Comparison of ENCODE assay signal across 19 mouse cellular contexts in genomic region chr6:114158811-114159210, GRCm38 (mm10). TPM values are rescaled to one million over a fixed set of nuclear protein-coding genes. Genes with fewer than 3 reads are reported as not detected.
DNase-seq lines count a peak whose midpoint lies in the region; ATAC-seq lines count a peak whose summit lies in the region.
"Had no signal": no experiment of that assay in that cellular context is flagged by ENCODE, and none has a peak within 500 bp of the region (broad histone marks: within the 10 kb centered on the region; RNA-seq: fewer than 3 reads in every experiment).

No protein-coding gene starts in this region.

- DNase-seq in brain, adult 2 months (ENCODE audit: low read depth, low spot score) = peak; percentile 41
- DNase-seq in cerebellum, adult 9-11 months = peak; percentile 34
- peak; percentile 65 for DNase-seq in layer of hippocampus, adult 9-11 months
- DNase-seq in thymus, postnatal 36 days = no peak
- DNase-seq in forebrain, embryonic 11.5 days (ENCODE audit: low spot score) = no peak
- DNase-seq: adrenal gland, postnatal 14 days; heart, adult 18-20 months; kidney, postnatal 25 days; lung, embryonic 14.5 days; retina, postnatal 1 day; thymus, adult 18-20 months had no signal

- ATAC-seq in hindbrain, embryonic 16.5 days = peak; percentile 83
- no peak for ATAC-seq in hindbrain, embryonic 12.5 days (ENCODE audit: low FRiP score)
- no peak for ATAC-seq in erythroblast, adult 5-6 weeks (replicated peaks; ENCODE audit: low FRiP score, poor library complexity, severe bottlenecking)
- no peak for ATAC-seq in forebrain, embryonic 11.5 days (replicated peaks; ENCODE audit: low FRiP score)
- ATAC-seq: intestine, postnatal 0 days had no signal

- no peak overlapping the region for H3K4me2 ChIP-seq in hindbrain, embryonic 16.5 days (ENCODE audit: low read length)
- no peak overlapping the region for H3K4me2 ChIP-seq in hindbrain, embryonic 12.5 days (replicated peaks)
- H3K4me2 ChIP-seq in forebrain, embryonic 11.5 days (ENCODE audit: low read depth, low read length, severe bottlenecking) = no peak overlapping the region
- H3K4me2 ChIP-seq: limb, embryonic 13.5 days; lung, embryonic 14.5 days had no signal

- H3K9me3 ChIP-seq in hindbrain, embryonic 16.5 days (ENCODE audit: control insufficient read depth, low read length) = no peaks in the 10 kb centered on the region
- no peaks in the 10 kb centered on the region for H3K9me3 ChIP-seq in hindbrain, embryonic 12.5 days (replicated peaks)
- no peaks in the 10 kb centered on the region for H3K9me3 ChIP-seq in forebrain, embryonic 11.5 days (ENCODE audit: control insufficient read depth, low read length)
- H3K9me3 ChIP-seq: limb, embryonic 13.5 days; megakaryocyte, embryonic 14.5 days had no signal

- no peaks in the 10 kb centered on the region for H3K4me1 ChIP-seq in hindbrain, embryonic 16.5 days (ENCODE audit: control insufficient read depth, insufficient read depth, low read depth, low read length)
- no peaks in the 10 kb centered on the region for H3K4me1 ChIP-seq in hindbrain, embryonic 12.5 days
- H3K4me1 ChIP-seq in forebrain, embryonic 11.5 days (replicated peaks; ENCODE audit: control insufficient read depth, insufficient read depth, low read length) = no peaks in the 10 kb centered on the region
- H3K4me1 ChIP-seq: limb, embryonic 13.5 days; megakaryocyte, embryonic 14.5 days had no signal

- H3K36me3 ChIP-seq in hindbrain, embryonic 16.5 days (ENCODE audit: control insufficient read depth, insufficient read depth, low read length) = no peaks in the 10 kb centered on the region
- no peaks in the 10 kb centered on the region for H3K36me3 ChIP-seq in hindbrain, embryonic 12.5 days
- no peaks in the 10 kb centered on the region for H3K36me3 ChIP-seq in forebrain, embryonic 11.5 days (ENCODE audit: control insufficient read depth, insufficient read depth, low read length)
- H3K36me3 ChIP-seq: limb, embryonic 13.5 days had no signal

- H3K27me3 ChIP-seq in hindbrain, embryonic 16.5 days (replicated peaks; ENCODE audit: control insufficient read depth, insufficient read depth, low read length) = no peaks in the 10 kb centered on the region
- no peaks in the 10 kb centered on the region for H3K27me3 ChIP-seq in hindbrain, embryonic 12.5 days
- H3K27me3 ChIP-seq in forebrain, embryonic 11.5 days (ENCODE audit: control insufficient read depth, insufficient read depth, low read length) = no peaks in the 10 kb centered on the region

- no peak overlapping the region for H3K9ac ChIP-seq in hindbrain, embryonic 16.5 days (ENCODE audit: low read depth, low read length)
- H3K9ac ChIP-seq in hindbrain, embryonic 12.5 days = no peak overlapping the region
- H3K9ac ChIP-seq in forebrain, embryonic 11.5 days (ENCODE audit: low read length) = no peak overlapping the region
- H3K9ac ChIP-seq: limb, embryonic 13.5 days; lung, embryonic 14.5 days had no signal

- peak overlapping the region; percentile 66; the same call in 1 of the 2 replicates for H3K27ac ChIP-seq in hindbrain, embryonic 16.5 days (ENCODE audit: low read depth, low read length)
- no peak overlapping the region for H3K27ac ChIP-seq in hindbrain, embryonic 12.5 days
- H3K27ac ChIP-seq in forebrain, embryonic 11.5 days (ENCODE audit: low read depth, low read length) = no peak overlapping the region
- H3K27ac ChIP-seq: limb, embryonic 13.5 days had no signal

- WGBS in hindbrain, embryonic 16.5 days = 69% methylated on average over 7 of the region's 7 CpGs
- WGBS in hindbrain, embryonic 12.5 days = 90% methylated on average over 7 of the region's 7 CpGs
- 91% methylated on average over 7 of the region's 7 CpGs for WGBS in forebrain, embryonic 11.5 days

- H3K4me3 ChIP-seq in hindbrain, embryonic 16.5 days (ENCODE audit: low read length) = no peak overlapping the region
- no peak overlapping the region for H3K4me3 ChIP-seq in hindbrain, embryonic 12.5 days
- H3K4me3 ChIP-seq in forebrain, embryonic 11.5 days (ENCODE audit: low read depth, low read length) = no peak overlapping the region
- H3K4me3 ChIP-seq: limb, embryonic 13.5 days; megakaryocyte, embryonic 14.5 days; myocyte had no signal

RNA-seq across cellular contexts. Expression of gene Slc6a11, which starts 27.8 kb away (rescaled TPM):
- 109 and 136 TPM in 2 replicates for polyA plus RNA-seq in hindbrain, embryonic 16.5 days (2015; fragmentation: Nextera tagmentation; extraction: Ambion mirVana)
- polyA plus RNA-seq in hindbrain, embryonic 12.5 days (2016; fragmentation: Nextera tagmentation; extraction: Ambion mirVana) = 4.6 and 5.4 TPM in 2 replicates
- total RNA-seq in erythroblast, adult 5-6 weeks (2015; ENCODE audit: low replicate concordance) = not detected in 2 replicates
- 0.14 TPM in 1 of 2 replicates, not detected in the other for total RNA-seq in erythroblast, adult 5-6 weeks (2017; ENCODE audit: low replicate concordance)
- polyA plus RNA-seq in forebrain, embryonic 11.5 days (2014; fragmentation: Nextera tagmentation; extraction: Ambion mirVana) = 0.80 and 0.92 TPM in 2 replicates
- total RNA-seq: heart, adult 18-20 months; heart, postnatal 25 days had no signal
- polyA plus RNA-seq: intestine, postnatal 0 days; myocyte had no signal

Comparison
In these comparisons a context has a peak if more than half of its experiments do, and no peak if none do; other contexts are left out.
1. RNA of gene Slc6a11, which starts 27.8 kb away (polyA plus RNA-seq): 109 to 136 TPM in hindbrain, embryonic 16.5 days; 4.6 to 5.4 TPM in hindbrain, embryonic 12.5 days and 0.80 to 0.92 TPM in forebrain, embryonic 11.5 days; every median in the first group is over 10 times any median in the second.
2. DNase-seq: peak in brain, adult 2 months (single experiment), cerebellum, adult 9-11 months (single experiment) and layer of hippocampus, adult 9-11 months (single experiment); none in thymus, postnatal 36 days (0 of 2) and forebrain, embryonic 11.5 days (single experiment).